Mouse (Mus musculus): ENCODE data around the gene Tapbp.

Gene Tapbp

DNA sequence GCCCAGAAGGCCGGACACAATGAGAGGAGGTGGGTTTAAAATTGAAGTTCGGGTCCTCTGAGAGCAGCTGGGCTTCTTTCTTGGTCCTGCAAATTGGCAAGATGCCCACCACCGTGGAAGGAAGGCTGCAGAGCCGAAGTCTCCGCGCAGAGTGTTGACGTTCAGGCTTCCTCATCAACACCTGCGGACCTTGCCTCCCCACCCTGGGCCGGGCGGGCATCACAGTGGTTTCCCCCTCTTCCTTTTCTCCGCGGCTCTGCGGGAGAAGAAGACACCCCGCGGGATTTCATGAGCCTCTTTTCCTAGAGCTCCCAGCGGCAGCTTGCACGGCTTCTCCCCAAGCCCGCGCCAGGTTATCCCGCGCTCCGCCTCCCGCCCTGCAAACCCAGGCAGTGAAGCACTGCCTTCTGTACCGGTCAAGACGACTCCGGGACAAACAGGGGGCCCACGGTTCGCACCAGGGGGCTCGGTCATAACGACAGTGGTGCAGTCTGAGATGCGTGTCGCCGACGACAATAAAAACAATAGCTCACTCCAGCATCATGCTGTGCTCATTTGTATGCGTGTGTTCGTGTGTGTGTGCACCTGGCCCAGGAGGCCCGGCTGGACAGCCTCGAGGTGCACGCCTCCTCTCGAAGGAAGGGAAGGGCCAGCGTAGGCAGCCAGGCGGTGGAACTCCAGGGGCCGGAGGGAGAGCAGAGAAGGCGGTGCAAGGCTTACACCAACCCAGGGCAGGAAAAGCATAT, 7.2 kb upstream of the Tapbp start:
- DNase-seq: peak; percentile 61

DNA sequence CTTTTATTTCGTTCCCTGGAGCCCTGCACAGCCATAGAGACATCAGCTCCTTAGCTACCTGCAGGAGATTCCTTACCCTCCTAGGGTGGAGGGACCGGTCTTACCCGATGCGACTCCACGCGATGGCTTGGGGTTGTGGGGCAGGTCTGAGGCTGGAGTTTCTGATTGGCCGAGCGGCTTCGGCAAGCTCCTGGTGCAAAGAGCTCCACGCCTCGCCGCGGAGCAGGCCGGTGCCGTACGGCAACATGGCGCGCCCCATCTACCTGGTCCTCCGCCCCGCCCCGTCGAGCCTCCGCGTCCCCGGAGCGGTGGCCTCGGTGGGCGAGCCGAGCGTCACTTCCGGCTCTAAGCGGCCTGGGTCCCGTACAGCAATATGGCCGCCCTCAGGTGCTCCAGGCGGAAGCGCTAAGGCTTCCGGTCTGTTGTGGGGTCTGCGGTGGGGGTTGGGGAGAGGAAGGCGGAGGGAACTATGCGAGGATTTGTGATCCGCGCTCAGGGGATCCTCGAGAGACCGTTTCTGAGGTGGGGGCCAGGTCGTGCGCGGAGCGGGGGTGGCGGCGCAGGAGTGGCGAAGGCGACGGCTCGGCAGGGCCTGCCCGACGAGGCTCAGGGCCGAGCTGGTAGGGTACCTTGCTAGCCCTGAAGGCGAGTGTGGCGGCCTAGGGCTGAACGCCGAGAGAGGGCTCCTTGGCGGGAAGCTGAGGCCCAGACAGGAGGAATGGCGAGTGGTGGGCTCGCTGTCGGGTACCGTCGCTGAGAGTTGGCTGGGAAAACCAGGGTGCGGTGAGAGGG, 6.4 kb upstream of the Tapbp start, which contains the start of gene Daxx:
Gene Daxx, plus strand, starts transcription at position 338 of the 792 bp plus-strand sequence.
- peak; percentile 100 for DNase-seq

DNA sequence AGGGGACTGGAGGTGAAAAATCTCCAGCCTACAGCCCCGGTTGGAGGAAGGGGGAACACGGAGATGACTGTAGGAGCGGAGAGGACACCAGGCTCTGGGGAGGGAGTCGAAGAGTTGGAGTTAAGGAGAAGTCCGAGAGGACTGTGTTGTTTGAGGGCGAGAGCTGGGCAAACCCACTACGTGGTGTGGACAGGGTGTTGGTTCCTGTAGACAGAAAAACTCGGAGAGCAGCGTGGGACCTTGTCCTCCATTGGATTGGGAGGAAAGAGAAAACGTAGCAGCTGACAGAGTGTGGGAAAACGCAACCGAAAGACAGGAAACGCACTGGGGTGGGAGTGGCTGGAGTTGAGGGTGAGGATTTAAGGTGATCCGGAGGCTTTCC, 5.8 kb upstream of the Tapbp start:
- DNase-seq: peak; percentile 57

DNA sequence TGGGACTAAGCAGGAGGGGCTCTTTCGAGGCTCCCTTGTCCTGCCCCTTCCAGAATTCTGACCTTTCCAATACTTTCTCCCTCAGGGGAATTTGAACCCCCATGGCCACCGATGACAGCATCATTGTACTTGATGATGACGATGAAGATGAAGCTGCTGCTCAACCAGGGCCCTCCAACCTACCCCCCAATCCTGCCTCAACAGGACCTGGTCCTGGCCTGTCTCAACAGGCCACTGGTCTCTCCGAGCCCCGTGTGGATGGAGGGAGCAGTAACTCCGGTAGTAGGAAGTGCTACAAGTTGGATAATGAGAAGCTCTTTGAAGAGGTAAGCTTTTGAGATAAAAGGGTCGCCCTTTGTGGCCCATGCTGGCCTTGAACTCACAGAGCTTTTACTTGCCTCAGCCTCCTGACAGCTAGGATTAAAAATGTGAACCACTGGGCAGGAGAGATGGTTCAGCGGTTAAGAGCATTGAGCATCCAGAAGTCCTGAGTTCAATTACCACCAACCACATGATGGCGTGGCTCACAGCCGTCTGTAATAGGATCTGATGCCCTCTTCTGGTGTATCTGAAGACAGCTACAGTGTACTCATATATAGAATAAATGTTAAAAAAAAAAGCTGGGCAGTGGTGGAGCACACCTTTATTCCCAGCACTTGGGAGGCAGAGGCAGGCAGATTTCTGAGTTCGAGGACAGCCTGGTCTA, 5.2 kb upstream of the Tapbp start:
- no peak for DNase-seq

DNA sequence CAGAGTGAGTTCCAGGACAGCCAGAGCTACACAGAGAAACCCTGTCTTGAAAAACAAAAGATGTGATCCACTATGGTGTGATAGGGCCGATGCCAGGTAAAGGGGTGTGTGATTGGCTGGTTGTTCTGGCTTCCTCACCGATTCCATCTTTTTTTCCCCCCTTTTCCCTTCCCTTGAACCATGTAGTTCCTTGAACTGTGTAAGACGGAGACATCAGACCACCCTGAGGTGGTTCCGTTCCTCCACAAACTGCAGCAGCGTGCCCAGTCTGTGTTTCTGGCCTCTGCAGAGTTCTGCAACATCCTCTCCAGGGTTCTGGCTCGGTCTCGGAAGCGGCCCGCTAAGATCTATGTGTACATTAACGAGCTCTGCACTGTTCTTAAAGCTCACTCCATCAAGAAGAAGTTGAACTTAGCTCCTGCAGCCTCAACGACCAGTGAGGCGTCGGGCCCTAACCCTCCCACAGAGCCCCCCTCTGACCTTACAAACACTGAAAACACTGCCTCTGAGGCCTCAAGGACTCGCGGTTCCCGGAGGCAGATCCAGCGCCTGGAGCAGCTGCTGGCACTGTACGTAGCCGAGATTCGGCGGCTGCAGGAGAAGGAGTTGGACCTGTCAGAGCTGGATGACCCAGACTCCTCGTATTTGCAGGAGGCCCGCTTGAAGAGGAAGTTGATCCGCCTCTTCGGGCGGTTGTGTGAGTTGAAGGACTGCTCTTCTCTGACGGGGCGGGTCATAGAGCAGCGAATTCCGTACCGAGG, 4.5 kb upstream of the Tapbp start:
- no peak for DNase-seq

DNA sequence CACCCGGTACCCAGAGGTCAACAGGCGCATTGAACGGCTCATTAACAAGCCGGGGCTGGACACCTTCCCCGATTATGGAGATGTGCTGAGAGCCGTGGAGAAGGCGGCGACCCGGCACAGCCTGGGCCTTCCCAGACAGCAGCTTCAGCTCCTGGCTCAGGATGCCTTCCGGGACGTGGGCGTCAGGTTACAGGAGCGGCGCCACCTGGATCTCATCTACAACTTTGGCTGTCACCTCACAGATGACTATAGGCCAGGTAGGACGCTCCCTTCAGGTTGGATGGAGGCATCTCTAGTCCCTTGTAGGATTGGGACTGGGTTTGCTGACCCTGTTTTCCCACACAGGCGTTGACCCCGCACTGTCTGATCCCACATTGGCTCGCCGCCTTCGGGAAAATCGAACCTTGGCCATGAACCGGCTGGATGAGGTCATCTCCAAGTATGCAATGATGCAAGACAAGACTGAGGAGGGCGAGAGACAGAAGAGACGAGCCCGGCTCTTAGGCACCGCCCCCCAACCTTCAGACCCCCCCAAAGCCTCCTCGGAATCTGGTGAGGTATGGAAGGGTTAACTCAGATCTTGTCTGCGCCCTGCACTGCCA, 3.8 kb upstream of the Tapbp start:
- no peak for DNase-seq

DNA sequence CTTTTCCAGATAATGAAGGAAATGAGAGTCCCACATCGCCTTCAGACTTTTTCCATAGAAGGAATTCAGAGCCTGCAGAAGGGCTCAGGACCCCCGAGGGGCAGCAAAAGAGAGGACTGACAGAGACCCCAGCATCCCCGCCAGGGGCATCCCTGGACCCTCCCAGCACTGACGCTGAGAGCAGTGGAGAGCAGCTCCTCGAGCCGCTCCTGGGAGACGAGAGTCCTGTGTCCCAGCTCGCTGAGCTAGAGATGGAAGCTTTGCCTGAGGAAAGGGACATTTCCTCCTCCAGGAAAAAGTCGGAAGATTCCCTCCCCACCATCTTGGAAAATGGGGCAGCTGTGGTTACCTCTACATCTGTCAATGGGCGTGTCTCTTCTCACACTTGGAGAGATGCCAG, 2.4 kb upstream of the Tapbp start:
- no peak for DNase-seq

DNA sequence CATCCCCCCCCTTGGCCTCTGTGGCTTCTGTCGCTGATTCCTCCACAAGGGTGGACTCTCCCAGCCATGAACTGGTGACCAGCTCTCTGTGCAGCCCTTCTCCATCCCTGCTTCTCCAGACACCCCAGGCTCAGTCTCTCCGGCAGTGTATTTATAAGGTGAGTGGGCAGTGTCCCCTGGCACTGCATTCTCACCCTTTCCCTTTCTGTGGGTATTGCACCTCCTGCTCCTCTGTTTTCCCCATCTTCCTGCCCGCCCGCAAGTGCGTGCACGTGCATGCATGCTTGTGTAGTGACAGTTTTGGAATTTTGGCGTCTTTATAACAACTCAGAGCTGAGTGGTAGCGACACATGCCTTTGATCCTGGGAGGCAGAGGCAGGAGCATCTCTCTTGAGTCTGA, 1.8 kb upstream of the Tapbp start:
- no peak for DNase-seq

DNA sequence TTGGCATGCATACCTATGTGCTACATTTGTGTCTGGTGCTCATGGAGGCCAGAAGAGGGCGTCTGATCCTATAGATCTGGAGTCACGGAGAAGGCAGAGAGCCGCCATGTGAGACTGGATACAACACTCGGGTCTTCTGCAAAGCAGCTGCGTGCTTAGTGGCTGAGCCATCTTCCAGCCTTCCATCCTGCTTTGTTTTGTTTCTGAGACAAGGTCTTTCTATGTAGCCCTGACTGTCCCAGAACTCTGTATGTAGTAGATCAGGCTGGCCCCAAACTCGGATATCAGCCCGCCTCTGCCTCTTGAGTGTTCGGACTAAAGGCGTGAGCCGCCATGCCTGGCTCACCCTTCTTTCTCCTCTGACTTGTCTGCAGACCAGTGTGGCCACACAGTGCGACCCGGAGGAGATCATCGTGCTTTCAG, 719 bp upstream of the Tapbp start:
- no peak for DNase-seq

DNA sequence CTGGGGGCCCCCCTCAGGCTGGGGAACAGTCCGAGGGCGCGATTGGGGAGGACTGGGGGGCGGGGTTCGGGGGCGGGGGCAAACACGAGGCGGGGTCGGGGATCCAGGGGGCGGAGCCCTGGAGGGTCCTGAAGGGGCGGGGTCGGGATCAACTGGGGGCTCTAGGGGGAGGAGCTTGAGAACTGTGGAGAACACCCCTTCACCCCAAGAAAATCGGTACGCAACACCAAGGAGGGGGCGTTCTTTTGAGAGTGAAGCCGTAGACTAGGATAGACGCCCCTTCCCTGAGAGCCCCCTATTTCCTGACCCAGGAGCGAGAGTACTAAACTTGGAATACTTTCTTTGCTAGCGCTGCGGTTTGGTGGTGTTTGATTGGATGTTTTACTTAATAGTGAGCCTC, 595 bp downstream of the Tapbp start:
- no peak for DNase-seq

DNA sequence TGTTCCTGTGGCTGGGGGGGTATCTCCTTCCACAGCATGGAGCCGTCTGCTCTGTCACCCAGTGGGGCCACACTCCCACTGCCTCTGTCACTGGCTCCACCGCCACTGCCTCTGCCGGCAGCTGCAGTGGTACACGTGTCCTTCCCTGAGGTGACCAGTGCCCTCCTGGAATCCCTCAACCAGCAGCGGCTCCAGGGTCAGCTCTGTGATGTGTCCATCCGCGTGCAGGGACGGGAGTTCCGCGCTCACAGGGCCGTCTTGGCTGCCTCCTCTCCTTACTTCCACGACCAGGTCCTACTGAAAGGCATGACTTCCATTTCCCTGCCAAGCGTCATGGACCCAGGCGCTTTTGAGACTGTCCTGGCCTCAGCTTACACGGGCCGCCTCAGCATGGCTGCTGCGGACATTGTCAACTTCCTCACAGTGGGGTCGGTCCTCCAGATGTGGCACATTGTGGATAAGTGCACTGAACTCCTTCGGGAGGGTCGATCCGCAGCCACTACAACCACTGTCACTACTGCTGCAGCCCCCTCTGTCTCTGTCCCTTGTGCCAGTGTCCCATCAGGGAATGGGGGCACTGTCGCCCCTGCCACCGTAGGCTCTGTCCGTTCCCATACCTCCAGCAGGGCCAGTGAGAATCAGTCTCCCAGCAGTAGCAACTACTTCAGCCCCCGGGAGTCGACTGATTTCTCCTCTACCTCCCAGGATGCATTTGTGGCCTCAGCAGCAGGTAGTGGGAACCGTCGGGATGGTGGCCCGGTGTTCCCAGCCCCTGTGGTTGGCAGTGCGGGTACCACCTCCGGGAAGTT, 1.4 kb downstream of the Tapbp start:
- DNase-seq: no peak

DNA sequence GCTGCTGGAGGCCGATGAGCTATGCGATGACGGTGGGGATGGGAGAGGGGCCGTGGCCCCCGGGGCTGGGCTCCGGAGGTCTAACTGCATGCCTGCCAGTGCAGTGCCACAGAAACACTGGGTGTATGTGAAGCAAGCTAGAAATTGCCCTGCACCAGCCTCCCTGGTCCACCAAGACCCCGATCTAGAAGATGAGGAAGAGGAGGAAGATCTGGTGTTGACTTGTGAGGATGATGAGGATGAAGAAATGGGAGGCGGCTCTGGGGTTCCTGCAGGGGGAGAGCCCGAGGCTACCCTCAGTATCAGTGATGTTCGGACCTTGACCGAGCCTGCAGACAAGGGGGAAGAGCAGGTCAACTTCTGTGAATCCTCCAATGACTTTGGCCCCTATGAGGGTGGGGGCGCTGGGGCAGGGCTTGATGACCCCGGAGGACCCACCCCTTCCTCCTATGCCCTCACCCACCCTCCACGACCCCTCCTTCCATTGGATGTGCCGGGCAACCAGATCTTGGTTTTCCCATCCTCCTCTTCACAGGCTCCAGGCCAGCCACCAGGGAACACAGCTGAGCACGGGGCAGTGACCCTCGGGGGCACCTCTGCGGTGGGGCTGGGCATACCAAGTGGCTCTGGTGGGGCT, 2.1 kb downstream of the Tapbp start:
- DNase-seq: no peak

DNA sequence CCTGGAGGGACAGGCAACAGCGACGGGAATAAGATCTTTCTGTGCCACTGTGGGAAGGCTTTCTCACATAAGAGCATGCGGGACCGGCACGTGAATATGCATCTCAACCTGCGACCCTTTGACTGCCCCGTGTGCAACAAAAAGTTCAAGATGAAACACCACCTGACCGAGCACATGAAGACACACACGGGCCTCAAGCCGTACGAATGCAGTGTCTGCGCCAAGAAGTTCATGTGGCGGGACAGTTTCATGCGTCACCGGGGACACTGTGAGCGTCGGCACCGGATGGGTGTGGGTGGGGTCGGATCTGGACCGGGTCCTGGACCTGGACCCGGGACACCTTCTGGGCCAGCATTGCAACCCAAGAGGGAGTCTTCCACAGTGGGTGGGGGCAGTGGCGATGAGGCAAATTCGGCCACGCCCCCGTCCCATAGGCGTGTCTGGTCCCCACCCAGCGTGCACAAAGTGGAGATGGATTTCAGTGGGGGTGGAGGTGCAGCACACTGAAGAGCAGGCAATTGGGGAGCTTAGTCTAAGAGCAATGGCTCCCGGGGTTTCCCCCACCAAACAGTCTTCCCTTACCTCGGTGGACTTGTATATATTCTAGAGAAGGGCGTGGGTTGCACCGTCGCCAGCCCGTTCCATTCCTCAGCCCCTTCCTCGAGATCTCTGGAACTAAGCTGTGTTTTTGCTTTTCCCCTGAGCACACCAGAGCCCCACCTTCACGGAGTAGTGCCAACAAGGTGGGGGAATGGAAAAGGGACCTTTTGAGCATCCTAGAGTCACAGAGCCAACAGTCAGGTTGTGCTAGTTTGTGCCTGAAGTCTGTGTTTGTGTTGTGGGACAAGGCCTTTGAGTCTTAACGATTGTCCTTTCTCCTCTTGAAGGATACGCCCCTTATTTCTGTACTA, 2.8 kb downstream of the Tapbp start:
- DNase-seq: no peak

DNA sequence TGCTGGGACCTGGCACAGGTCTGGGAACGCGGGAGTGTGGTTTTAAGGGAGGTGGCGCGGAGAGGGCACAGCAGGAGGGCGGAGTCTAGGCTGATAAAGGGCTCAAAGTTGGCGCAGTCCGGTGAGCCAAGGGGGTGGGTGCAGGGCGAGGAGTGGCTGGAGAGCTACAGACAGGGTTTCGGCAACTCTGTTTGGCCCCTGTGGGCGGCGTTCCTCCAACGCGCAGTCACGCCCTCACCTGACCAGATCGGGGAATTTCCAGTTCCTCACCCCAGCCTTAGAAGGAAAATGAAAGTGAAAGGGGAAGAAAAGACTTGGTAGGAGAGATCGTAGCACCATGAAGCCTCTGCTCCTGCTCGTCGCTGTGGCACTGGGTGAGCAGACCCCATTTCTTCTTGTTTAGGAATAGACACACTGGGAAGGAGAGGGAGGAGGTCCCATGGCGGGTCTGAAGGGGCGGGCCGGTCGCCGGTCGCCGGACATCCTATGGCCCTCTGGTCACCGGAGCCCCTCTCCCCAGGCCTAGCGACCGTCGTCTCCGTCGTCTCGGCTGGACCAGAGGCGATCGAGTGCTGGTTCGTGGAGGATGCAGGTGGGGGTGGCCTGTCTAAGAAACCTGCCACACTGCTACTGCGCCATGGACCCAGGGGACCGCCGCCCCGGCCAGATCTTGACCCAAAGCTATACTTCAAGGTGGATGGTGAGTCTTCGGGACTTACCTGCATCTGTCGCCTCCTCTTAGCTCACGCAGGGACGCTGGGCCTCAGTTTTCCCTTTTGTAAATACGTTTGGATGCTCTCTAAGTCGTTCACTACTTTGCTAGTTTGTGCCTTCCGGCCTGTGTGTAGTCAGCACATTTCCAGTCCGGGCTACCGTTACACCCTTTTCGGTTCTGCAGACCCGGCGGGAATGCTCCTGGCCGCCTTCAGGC, 3.9 kb downstream of the Tapbp start:
- peak; percentile 89 for DNase-seq

DNA sequence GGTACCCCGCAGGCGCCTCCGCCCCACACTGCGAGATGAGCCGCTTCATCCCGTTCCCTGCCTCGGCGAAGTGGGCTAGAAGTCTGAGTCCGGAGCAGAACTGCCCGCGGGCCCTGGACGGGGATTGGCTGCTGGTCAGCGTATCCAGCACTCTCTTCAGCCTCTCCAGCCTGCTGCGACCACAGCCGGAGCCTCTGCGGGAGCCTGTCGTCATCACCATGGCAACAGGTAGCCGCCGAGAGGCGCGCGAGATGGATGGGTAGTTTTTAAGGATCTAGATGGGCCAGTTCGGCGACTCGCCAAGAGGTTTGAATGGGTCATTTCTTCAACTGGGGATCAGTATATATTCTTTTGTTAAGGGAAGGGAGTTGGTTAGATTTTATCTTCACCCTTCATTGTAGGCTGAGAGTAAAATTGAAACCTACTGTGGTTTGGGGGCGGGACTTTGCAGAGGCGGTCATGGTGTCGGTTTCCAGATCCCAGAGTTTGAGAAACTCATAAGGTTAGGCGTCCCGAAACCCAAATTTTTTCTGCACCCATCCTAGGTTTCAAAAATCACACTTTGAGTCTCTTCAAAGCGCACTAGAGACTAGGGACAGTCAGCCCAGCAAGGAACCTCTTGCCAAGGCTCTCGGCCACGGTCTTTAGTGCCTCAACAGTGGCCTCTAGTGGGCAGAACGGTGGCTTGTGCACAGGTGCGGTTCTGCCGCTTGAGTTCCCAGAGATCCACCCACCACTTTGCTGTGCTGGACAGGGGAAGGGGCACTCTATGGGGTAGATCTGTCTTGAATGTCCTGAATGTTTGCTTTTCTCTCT, 4.8 kb downstream of the Tapbp start:
- peak; percentile 90 for DNase-seq

DNA sequence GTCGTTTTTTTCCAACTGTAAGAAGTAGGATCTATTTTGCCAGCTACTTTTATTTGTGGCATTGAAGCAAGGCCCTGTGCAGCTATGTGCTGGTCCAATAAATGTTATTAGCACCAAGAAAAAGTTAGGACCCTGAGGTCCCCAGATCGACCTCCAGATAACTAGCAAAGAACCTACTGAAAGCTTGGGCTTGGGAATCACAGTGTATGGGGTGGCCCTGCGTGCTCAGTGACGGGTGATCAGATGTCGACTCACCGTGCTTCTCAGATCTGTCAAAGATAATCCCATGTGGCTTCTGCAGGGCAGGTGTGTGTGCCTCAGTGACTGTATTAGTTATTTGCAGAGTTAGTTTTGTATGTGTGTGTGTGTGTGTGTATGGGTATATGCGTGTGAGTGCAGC, 5.7 kb downstream of the Tapbp start:
- no peak for DNase-seq

DNA sequence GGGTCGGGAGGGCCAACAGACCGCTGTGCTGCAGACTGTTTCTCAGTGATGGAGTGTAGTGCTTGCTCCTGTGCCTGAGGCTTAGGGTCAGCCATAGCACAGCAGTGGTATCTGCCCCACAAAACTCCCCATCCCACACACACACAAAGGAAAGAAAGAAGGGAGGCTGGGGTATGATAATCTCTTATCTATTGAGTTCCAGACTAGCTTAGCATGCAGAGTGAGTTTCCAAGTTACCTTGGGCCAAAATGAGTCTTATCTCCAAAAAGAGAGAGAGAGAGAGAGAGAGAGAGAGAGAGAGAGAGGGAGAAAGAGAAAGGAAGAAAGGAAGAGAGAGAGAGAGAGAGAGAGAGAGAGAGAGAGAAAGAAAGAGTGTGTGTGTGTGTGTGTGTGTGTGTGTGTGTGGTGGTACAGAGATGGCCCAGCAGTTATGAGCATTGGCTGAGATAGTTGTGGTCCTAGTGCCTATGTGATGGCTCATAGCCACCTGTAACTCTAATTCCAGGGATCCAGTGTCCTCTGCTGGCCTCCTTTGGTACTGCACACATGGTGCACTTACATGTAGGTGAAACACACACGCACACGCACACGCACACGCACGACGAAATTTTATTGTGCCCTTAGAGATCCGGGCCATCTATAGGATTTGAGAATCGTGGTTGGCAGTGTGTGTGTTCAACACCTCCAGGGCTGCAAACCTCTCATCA, 9.0 kb downstream of the Tapbp start:
- DNase-seq: no peak
